Mouse (Mus musculus) neural tube, embryonic 14.5 days (tissue): ENCODE data around the gene Kbtbd4. TPM values are rescaled to one million over a fixed set of nuclear protein-coding genes. Genes with fewer than 3 reads are reported as not detected.

Experiments used
- ATAC-seq: fragments of 200-750 bp; cut with Nextera tagmentation; 2 replicates; pipeline ENCODE4 v1.8.0; 2017; ENCODE audit warnings: low read depth, mild to moderate bottlenecking, moderate TSS enrichment, moderate library complexity
- H3K27ac ChIP-seq: fragments of 300-500 bp; sonication (generic); 2 replicates; pipeline ENCODE4 v1.5.1; 2014; ENCODE audit warnings: low read depth, mild to moderate bottlenecking, control low read depth, low read length, moderate library complexity, mixed read lengths
- H3K27me3 ChIP-seq: fragments of 300-500 bp; sonication (generic); 2 replicates; pipeline ENCODE4 v1.6.1; 2014; ENCODE audit warnings: low read length; ENCODE audit not compliant: control insufficient read depth, insufficient read depth
- H3K36me3 ChIP-seq: fragments of 300-500 bp; sonication (generic); 2 replicates; pipeline ENCODE4 v1.6.1; 2014; ENCODE audit warnings: low read length, mixed read lengths; ENCODE audit not compliant: control insufficient read depth, insufficient read depth
- H3K4me1 ChIP-seq: fragments of 300-500 bp; sonication (generic); 2 replicates; pipeline ENCODE4 v1.6.1; 2014; ENCODE audit warnings: low read length; ENCODE audit not compliant: control insufficient read depth, insufficient read depth
- H3K4me2 ChIP-seq: fragments of 300-500 bp; sonication (generic); 2 replicates; pipeline ENCODE4 v1.6.1; 2014; ENCODE audit warnings: mild to moderate bottlenecking, low read depth, low read length, control low read depth
- H3K4me3 ChIP-seq: fragments of 300-500 bp; sonication (generic); 2 replicates; pipeline ENCODE4 v1.5.1; 2014; ENCODE audit warnings: low read depth, low read length, control low read depth, mixed read lengths
- H3K9ac ChIP-seq: fragments of 300-500 bp; sonication (generic); replicated peaks from 2 replicates; pipeline ENCODE4 v1.6.1; 2014; ENCODE audit warnings: low read depth, mild to moderate bottlenecking, control low read depth, low read length, mixed read lengths
- H3K9me3 ChIP-seq: fragments of 300-500 bp; sonication (generic); 2 replicates; pipeline ENCODE4 v1.6.1; 2016; ENCODE audit warnings: low read length; ENCODE audit not compliant: control insufficient read depth
- WGBS: fragments of 180-500 bp; shearing (Covaris S2); extraction: QIAGEN DNeasy Blood & Tissue Kit; methylation state at CpG from one replicate; pipeline ENCODE4 v1.1.7; 2014; 5-methylcytosine and 5-hydroxymethylcytosine counted together
- polyA plus RNA-seq: library from polyadenylated mRNA; unstranded; fragments of >200 nt; fragmentation: Nextera tagmentation; extraction: Ambion mirVana; gene quantifications from 2 replicates; pipeline ENCODE4 v1.2.1, GENCODE M21; 2014

Gene Kbtbd4
- polyA plus RNA-seq, 1 experiment from 2014 or later = 47.5 TPM

- Histone ChIP-seq H3K4me3 (peak overlapping the region; percentile 97), H3K4me1 (peaks cover 26% of the 10 kb centered on the region), H3K9me3 (no peaks in the 10 kb centered on the region), H3K4me2 (peak overlapping the region; percentile 77), H3K27me3 (no peaks in the 10 kb centered on the region), H3K27ac (peak overlapping the region; percentile 92), H3K9ac (peak overlapping the region; percentile 90), H3K36me3 (no peaks in the 10 kb centered on the region)
- peak; percentile 72 for ATAC-seq
- WGBS = 49% methylated on average over 8 of the region's 8 CpGs
These were observed 35.2 kb downstream of the Kbtbd4 start for GRCm38 (mm10) chr2:90939750-90940149.

- H3K4me1 ChIP-seq = peaks cover 26% of the 10 kb centered on the region
- peak within 1 kb of the TSS; percentile 90 for H3K9ac ChIP-seq
- H3K4me3 ChIP-seq = peak within 1 kb of the TSS; percentile 97
- peak within 1 kb of the TSS; percentile 92 for H3K27ac ChIP-seq
- H3K9me3 ChIP-seq = no peaks in the 10 kb centered on the region
- no peaks in the 10 kb centered on the region for H3K36me3 ChIP-seq
- H3K4me2 ChIP-seq = peak within 1 kb of the TSS; percentile 77
- under 1% methylated on average over 80 of the region's 113 CpGs for WGBS
- peak; percentile 96 for ATAC-seq
- no peaks in the 10 kb centered on the region for H3K27me3 ChIP-seq
These were observed 36.0 kb downstream of the Kbtbd4 start, which contains the start of gene Celf1 for GRCm38 (mm10) chr2:90940233-90941229. Gene Celf1, plus strand, starts transcription at chr2:90940382.

- no peak overlapping the region for H3K27ac ChIP-seq
- H3K27me3 ChIP-seq = no peaks in the 10 kb centered on the region
- H3K9me3 ChIP-seq = no peaks in the 10 kb centered on the region
- H3K36me3 ChIP-seq = no peaks in the 10 kb centered on the region
- H3K4me3 ChIP-seq = peak overlapping the region; percentile 97
- H3K4me2 ChIP-seq = peak overlapping the region; percentile 77
- 40% methylated on average over 2 of the region's 2 CpGs for WGBS
- no peak for ATAC-seq
- peaks cover 26% of the 10 kb centered on the region for H3K4me1 ChIP-seq
- H3K9ac ChIP-seq = no peak overlapping the region; the same call in 1 of the 2 replicates
These were observed 37.2 kb downstream of the Kbtbd4 start for GRCm38 (mm10) chr2:90941744-90942143.

- Histone ChIP-seq H3K4me2 (no peak overlapping the region), H3K9ac (no peak overlapping the region), H3K4me1 (no peaks in the 10 kb centered on the region), H3K4me3 (no peak overlapping the region), H3K27me3 (no peaks in the 10 kb centered on the region), H3K36me3 (no peaks in the 10 kb centered on the region), H3K9me3 (no peaks in the 10 kb centered on the region), H3K27ac (no peak overlapping the region)
- ATAC-seq = no peak; the same call in 1 of the 2 replicates
- WGBS = 87% methylated on average over 5 of the region's 5 CpGs
These were observed 45.6 kb downstream of the Kbtbd4 start for GRCm38 (mm10) chr2:90950149-90950548.

- H3K27me3 ChIP-seq = no peaks in the 10 kb centered on the region
These were observed 46.1 kb downstream of the Kbtbd4 start for GRCm38 (mm10) chr2:90950582-90951194.

GRCm38 (mm10) chr2:90953461-90953860 lies 48.9 kb downstream of the Kbtbd4 start:
- no peak overlapping the region for H3K4me2 ChIP-seq
- no peak for ATAC-seq
- no peak overlapping the region for H3K27ac ChIP-seq
- 0 out of 2 replicates have a peak, but pooled peaks cover 5% of the 10 kb centered on the region for H3K4me1 ChIP-seq
- no peaks in the 10 kb centered on the region for H3K27me3 ChIP-seq
- H3K9me3 ChIP-seq = no peaks in the 10 kb centered on the region
- H3K36me3 ChIP-seq = no peaks in the 10 kb centered on the region
- no peak overlapping the region for H3K9ac ChIP-seq
- WGBS = 56% methylated on average over 3 of the region's 3 CpGs
- H3K4me3 ChIP-seq = no peak overlapping the region

More at GRCm38 (mm10) chr2:90950582-90951194, 46.1 kb downstream of the Kbtbd4 start:
- Histone ChIP-seq H3K4me3 (no peak overlapping the region), H3K9me3 (no peaks in the 10 kb centered on the region), H3K27ac (no peak overlapping the region), H3K9ac (no peak overlapping the region), H3K36me3 (no peaks in the 10 kb centered on the region), H3K4me1 (no peaks in the 10 kb centered on the region), H3K4me2 (no peak overlapping the region)
- ATAC-seq = peak; percentile 50

GRCm38 (mm10) chr2:90956053-90956452 lies 51.5 kb downstream of the Kbtbd4 start:
- Histone ChIP-seq H3K9ac (no peak overlapping the region), H3K27ac (no peak overlapping the region), H3K4me1 (0 out of 2 replicates have a peak, but pooled peaks cover 5% of the 10 kb centered on the region), H3K4me3 (no peak overlapping the region), H3K9me3 (no peaks in the 10 kb centered on the region), H3K36me3 (no peaks in the 10 kb centered on the region), H3K27me3 (no peaks in the 10 kb centered on the region), H3K4me2 (no peak overlapping the region)
- 9% methylated on average over 1 of the region's 1 CpGs for WGBS
- ATAC-seq = no peak

- H3K27me3 ChIP-seq = no peaks in the 10 kb centered on the region
- no peaks in the 10 kb centered on the region for H3K36me3 ChIP-seq
- no peak overlapping the region for H3K9ac ChIP-seq
- 86% methylated on average over 3 of the region's 3 CpGs for WGBS
- ATAC-seq = no peak
- H3K4me1 ChIP-seq = 0 out of 2 replicates have a peak, but pooled peaks cover 5% of the 10 kb centered on the region
- H3K4me3 ChIP-seq = no peak overlapping the region
- H3K27ac ChIP-seq = no peak overlapping the region
- H3K9me3 ChIP-seq = no peaks in the 10 kb centered on the region
- H3K4me2 ChIP-seq = no peak overlapping the region
These were observed 54.3 kb downstream of the Kbtbd4 start for GRCm38 (mm10) chr2:90958856-90959255.

- Histone ChIP-seq H3K27ac (no peak overlapping the region), H3K4me2 (no peak overlapping the region), H3K27me3 (no peaks in the 10 kb centered on the region), H3K9me3 (no peaks in the 10 kb centered on the region), H3K4me3 (no peak overlapping the region), H3K36me3 (no peaks in the 10 kb centered on the region), H3K9ac (no peak overlapping the region), H3K4me1 (peaks cover 9% of the 10 kb centered on the region)
- ATAC-seq = no peak
- WGBS = 95% methylated on average over 2 of the region's 2 CpGs
These were observed 55.5 kb downstream of the Kbtbd4 start for GRCm38 (mm10) chr2:90960012-90960411.
